Mouse (Mus musculus) forebrain, embryonic 15.5 days (tissue): ENCODE measurements around the gene Fam222a. TPM values are rescaled to one million over a fixed set of nuclear protein-coding genes. Genes with fewer than 3 reads are reported as not detected.

ENCODE experiments used
- ATAC-seq: fragments of 200-750 bp; cut with Nextera tagmentation; replicated peaks from 2 replicates; pipeline ENCODE4 v1.8.0; 2017; ENCODE audit warnings: mild to moderate bottlenecking, moderate TSS enrichment, moderate library complexity
- H3K27ac ChIP-seq: fragments of 300-500 bp; sonication (generic); replicated peaks from 2 replicates; pipeline ENCODE4 v1.5.1; 2015; ENCODE audit warnings: mild to moderate bottlenecking, inconsistent platforms
- H3K27me3 ChIP-seq: fragments of 300-500 bp; sonication (generic); 2 replicates; pipeline ENCODE4 v1.6.1; 2015; ENCODE audit warnings: inconsistent platforms
- H3K36me3 ChIP-seq: fragments of 300-500 bp; sonication (generic); 2 replicates; pipeline ENCODE4 v1.6.1; 2015; ENCODE audit warnings: mild to moderate bottlenecking, inconsistent platforms
- H3K4me1 ChIP-seq: fragments of 300-500 bp; sonication (generic); 2 replicates; pipeline ENCODE4 v1.6.1; 2015; ENCODE audit warnings: inconsistent platforms
- H3K4me2 ChIP-seq: fragments of 300-500 bp; sonication (generic); replicated peaks from 2 replicates; pipeline ENCODE4 v1.6.1; 2015; ENCODE audit warnings: mild to moderate bottlenecking, inconsistent platforms
- H3K4me3 ChIP-seq: fragments of 300-500 bp; sonication (generic); 2 replicates; pipeline ENCODE4 v1.5.1; 2015; ENCODE audit warnings: mild to moderate bottlenecking, inconsistent platforms
- H3K9ac ChIP-seq: fragments of 300-500 bp; sonication (generic); replicated peaks from 2 replicates; pipeline ENCODE4 v1.6.1; 2015; ENCODE audit warnings: mild to moderate bottlenecking, inconsistent platforms
- H3K9me3 ChIP-seq: fragments of 300-500 bp; sonication (generic); 2 replicates; pipeline ENCODE4 v1.6.1; 2016; ENCODE audit warnings: inconsistent platforms
- WGBS: fragments of 180-500 bp; shearing (Covaris S2); methylation state at CpG from one replicate; pipeline ENCODE4 v1.1.7; 2015; ENCODE audit warnings: mixed read lengths; 5-methylcytosine and 5-hydroxymethylcytosine counted together
- polyA plus RNA-seq: library from polyadenylated mRNA; unstranded; fragments of >200 nt; fragmentation: Nextera tagmentation; extraction: Ambion mirVana; gene quantifications from 2 replicates; pipeline ENCODE4 v1.2.1, GENCODE M21; 2015

Gene Fam222a
- polyA plus RNA-seq, 1 experiment from 2014 or later, result 5.2 TPM

DNA sequence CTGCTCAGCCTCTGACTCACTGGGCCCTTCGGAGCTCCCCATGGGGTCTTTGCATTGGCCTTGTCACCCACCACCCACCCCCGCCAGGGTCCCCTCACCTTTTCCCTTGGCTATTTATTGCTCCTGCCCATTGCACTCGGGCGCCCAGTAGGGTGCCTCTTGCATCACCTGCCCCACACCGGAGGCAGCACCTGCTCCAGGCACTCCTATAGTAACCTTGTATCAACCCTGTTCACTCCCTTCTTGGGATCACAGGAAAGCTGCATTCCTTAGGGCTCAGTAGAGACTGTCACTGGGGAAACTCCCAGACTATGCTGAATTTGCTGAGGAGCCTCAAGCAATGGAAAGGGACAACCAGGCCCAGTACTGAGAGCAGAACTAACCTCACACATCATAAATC is 6.9 kb upstream of the Fam222a start:
- ATAC-seq, result no peak
- Histone ChIP-seq H3K4me2 (no peak overlapping the region), H3K27ac (no peak overlapping the region), H3K4me1 (peaks cover 8% of the 10 kb centered on the region; the same call in 1 of the 2 replicates), H3K27me3 (peaks cover 3% of the 10 kb centered on the region; the same call in 1 of the 2 replicates), H3K4me3 (no peak overlapping the region), H3K36me3 (no peaks in the 10 kb centered on the region), H3K9ac (no peak overlapping the region), H3K9me3 (no peaks in the 10 kb centered on the region)
- 65% methylated on average over 5 of the region's 5 CpGs for WGBS

DNA sequence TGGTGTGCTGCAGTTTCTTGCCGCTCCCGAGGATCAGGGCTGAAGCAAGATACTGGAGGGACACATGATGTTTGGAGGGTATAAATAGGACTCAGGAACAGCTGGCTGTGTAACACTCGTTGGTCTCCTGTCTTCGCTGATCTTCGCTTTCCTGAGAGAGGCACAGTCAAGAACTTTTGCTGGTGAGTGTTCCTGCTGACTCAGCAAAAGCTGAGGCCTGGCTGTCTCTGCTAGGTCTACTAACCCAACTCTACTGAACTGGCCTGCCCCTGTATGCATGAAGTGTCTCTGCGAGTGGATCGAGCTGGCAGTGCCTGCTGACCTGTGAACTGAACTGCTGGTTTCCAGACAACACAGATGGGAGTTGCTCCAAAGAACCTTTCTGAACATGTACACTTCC is 3.8 kb upstream of the Fam222a start:
- Histone ChIP-seq H3K4me3 (no peak overlapping the region), H3K36me3 (no peaks in the 10 kb centered on the region), H3K27ac (no peak overlapping the region), H3K9me3 (no peaks in the 10 kb centered on the region), H3K27me3 (peaks cover 5% of the 10 kb centered on the region), H3K4me1 (peaks cover 20% of the 10 kb centered on the region), H3K4me2 (no peak overlapping the region), H3K9ac (no peak overlapping the region)
- no peak for ATAC-seq
- WGBS, result 94% methylated on average over 7 of the region's 7 CpGs

DNA sequence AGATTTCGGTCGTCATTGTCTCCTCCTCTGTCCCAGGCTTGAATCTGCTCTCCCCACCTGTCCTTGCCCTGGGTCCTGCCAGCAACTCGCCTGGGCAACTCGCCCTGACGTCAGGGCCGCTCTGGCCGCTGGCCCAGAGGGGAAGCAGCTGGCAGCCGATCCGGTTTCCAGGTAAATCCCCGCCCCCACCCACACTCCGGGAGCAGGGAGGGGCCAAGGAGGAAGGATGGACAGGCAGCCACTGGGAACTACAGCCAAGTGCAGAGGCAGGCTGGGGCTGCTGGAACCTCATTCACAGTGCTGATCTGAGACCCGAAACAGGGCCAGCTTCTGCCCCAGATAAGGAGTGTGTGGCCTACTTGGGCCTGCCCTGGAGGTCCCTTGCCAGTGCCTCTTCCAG is 2.5 kb upstream of the Fam222a start:
- no peak overlapping the region for H3K9ac ChIP-seq
- no peaks in the 10 kb centered on the region for H3K36me3 ChIP-seq
- no peak overlapping the region for H3K4me3 ChIP-seq
- peaks cover 7% of the 10 kb centered on the region for H3K27me3 ChIP-seq
- no peak overlapping the region for H3K27ac ChIP-seq
- peaks cover 30% of the 10 kb centered on the region for H3K4me1 ChIP-seq
- WGBS, result 14% methylated on average over 12 of the region's 12 CpGs
- H3K9me3 ChIP-seq, result no peaks in the 10 kb centered on the region
- no peak overlapping the region for H3K4me2 ChIP-seq
- no peak for ATAC-seq

DNA sequence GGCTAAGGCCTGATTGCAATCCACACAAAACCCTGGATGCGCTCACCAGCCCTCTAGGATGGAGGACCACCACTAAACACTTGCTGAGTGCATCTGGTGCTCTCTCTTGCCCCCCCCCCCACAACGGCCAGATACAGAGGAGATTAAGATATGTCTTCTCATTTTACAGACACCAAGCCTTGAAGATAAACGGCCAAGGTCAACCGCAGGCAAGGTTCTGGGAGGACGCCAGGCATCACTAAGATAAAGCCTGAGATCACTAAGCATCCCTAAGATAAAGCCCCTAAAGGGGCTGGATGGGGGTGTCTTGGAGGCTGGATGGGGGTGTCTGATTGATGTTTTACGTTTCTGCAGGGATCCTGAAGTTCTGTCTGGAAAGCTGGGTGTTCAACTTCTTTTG is 2.1 kb upstream of the Fam222a start:
- 80% methylated on average over 6 of the region's 6 CpGs for WGBS
- no peak overlapping the region for H3K9ac ChIP-seq
- ATAC-seq, result no peak

DNA sequence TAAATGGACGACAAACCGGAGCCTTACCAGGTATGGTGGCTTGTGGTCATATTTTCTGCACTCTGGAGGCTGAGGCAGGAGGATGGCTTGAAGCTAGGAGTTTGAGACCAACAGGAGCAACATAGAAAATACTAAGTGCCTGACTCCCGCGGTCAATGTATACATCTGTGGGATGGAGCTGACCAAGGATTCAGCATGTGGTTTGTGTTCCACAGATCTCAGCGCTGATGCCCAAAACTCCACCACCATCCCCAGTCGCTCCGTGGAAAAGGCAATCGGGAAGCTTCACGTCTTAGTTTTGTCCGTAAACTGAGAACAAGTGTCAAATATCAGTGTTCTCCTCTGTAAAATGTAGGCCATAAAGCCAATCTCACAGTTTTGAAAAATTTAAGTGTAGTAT is 1.4 kb upstream of the Fam222a start:
- H3K27ac ChIP-seq, result no peak overlapping the region
- H3K9me3 ChIP-seq, result no peaks in the 10 kb centered on the region
- H3K4me2 ChIP-seq, result no peak overlapping the region
- H3K4me3 ChIP-seq, result no peak overlapping the region
- peaks cover 40% of the 10 kb centered on the region for H3K4me1 ChIP-seq
- H3K9ac ChIP-seq, result no peak overlapping the region
- ATAC-seq, result no peak
- peaks cover 7% of the 10 kb centered on the region for H3K27me3 ChIP-seq
- no peaks in the 10 kb centered on the region for H3K36me3 ChIP-seq
- 89% methylated on average over 10 of the region's 10 CpGs for WGBS

More for the DNA sequence above, 2.1 kb upstream of the Fam222a start:
- Histone ChIP-seq H3K4me1 (peaks cover 35% of the 10 kb centered on the region), H3K27me3 (peaks cover 7% of the 10 kb centered on the region), H3K36me3 (no peaks in the 10 kb centered on the region), H3K4me3 (no peak overlapping the region), H3K27ac (no peak overlapping the region), H3K4me2 (no peak overlapping the region), H3K9me3 (no peaks in the 10 kb centered on the region)

DNA sequence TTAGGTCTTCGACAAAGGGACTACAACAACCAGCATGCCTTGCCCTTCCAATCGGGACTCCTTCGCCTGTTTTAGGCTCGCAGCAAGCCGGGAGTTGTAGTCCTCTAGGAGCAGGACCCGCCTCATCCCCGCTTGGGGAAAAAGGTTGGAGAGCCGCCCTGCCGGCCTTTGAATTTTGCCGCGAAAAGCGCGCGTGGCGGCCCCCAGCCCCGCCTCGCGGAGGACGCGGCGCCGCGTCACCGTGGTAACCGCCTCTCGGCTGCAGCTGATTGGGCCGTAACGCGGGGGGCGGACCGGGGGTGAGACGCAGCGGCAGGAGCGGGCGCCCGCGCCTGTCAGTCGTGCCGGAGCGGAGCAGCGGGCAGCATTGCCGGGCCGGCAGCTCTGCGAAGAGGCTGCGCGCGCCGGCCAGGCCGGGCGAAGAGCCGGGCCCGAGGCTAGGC is 720 bp upstream of the Fam222a start:
- Histone ChIP-seq H3K9ac (peak overlapping the region; percentile 69), H3K27me3 (peaks cover 8% of the 10 kb centered on the region), H3K9me3 (no peaks in the 10 kb centered on the region), H3K4me3 (peak overlapping the region; percentile 68), H3K4me1 (peaks cover 46% of the 10 kb centered on the region), H3K36me3 (no peaks in the 10 kb centered on the region), H3K4me2 (peak overlapping the region; percentile 80), H3K27ac (peak overlapping the region; percentile 85)
- peak; percentile 92 for ATAC-seq
- WGBS, result under 1% methylated on average over 36 of the region's 52 CpGs

DNA sequence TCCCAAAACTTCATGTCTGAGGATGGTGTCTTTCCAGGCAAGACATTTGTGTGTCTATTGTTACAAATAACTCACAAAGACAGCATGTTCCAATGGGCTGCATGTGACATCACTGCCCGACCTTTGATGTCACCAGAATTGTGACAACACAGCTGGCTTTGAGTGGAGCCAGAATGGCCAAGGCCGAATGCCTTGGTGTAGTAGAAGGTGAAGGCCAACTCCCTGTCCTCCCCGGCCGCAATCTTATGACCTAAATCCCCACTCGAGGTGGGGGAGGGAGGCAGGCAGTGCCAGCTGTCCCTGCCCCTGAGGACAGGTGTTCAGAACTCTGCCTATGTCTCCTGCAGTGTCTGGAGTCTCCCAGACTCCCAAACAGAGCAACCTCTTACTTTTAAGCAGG is 1.0 kb downstream of the Fam222a start:
- Histone ChIP-seq H3K36me3 (no peaks in the 10 kb centered on the region), H3K4me3 (peak overlapping the region; percentile 68), H3K9me3 (no peaks in the 10 kb centered on the region), H3K9ac (peak overlapping the region; percentile 69), H3K4me2 (peak overlapping the region; percentile 80), H3K27ac (no peak overlapping the region), H3K27me3 (peaks cover 21% of the 10 kb centered on the region), H3K4me1 (peaks cover 63% of the 10 kb centered on the region)
- 17% methylated on average over 5 of the region's 5 CpGs for WGBS
- no peak for ATAC-seq

DNA sequence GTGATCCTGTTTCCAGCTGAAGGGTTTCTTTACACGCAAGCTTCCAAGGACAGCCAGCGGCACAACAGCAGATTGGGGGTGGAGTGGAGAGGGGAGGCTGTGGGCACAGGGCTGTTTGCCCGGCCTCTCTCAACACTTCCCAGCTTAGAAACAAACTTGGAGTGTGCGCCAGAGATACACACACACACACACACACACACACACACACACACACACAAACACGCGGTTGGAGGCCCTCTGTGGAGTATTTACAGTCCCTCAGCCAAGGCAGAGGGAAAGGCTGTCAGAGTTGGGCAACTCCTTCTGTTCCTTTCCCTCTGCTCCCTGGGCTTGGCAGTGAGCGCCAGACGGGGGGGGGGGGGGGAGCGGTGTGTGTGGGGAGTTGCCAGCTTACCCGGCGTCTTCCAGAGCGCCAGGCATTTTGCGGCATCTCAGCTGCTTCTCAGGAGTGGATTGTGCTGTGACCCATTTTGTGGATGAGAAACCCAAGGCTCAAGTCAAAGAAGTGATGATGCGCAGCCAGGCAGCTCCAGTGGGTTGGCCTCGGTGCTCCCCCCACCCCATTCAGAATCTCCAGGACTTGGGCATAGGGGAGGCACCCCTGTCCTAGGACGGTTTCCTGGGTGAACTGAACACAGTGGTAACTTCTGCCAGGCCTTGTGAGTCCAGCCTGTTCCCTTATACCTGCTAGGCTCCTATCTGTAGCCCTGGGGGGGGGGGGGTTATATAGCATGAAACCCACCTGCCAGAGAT is 2.3 kb downstream of the Fam222a start:
- H3K9ac ChIP-seq, result peak overlapping the region; percentile 69; the same call in 1 of the 2 replicates
- peaks cover 74% of the 10 kb centered on the region for H3K4me1 ChIP-seq
- H3K4me2 ChIP-seq, result peak overlapping the region; percentile 80
- peaks cover 32% of the 10 kb centered on the region for H3K27me3 ChIP-seq
- peak overlapping the region; percentile 68 for H3K4me3 ChIP-seq
- ATAC-seq, result peak; percentile 42
- no peaks in the 10 kb centered on the region for H3K9me3 ChIP-seq
- WGBS, result 8% methylated on average over 14 of the region's 16 CpGs
- H3K27ac ChIP-seq, result no peak overlapping the region
- no peaks in the 10 kb centered on the region for H3K36me3 ChIP-seq

DNA sequence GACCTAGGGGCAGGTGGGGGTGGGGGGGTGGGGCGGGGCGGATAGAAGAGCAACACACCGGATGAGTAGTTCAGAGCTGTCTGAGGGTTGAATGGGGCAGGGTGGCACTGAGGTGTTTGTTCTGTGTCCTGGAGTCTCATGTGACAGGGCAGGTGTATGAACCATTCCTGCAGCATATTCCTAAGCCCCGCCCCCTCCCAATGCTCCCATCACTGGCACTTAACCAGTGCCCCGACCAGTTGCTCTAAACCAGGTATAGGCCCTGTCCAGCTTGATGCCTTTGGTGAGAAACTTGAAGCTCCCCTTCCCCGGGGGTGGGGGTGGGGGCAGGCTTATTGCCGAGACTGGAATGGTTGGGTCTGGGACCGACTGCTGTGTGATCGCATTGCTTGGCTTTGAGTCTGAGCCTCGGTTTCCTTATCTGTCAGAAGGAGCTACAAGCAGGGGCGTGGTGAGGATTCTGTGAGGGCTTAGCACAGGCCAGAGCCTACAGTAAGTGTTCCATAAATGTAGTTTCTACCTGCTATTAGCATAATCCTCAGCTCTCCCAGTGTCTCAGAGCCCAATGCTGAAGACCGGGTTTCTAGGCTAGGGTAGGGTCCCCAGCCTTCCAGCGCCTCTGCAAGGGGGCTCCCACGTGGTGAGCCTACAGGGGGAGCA is 3.1 kb downstream of the Fam222a start:
- 1% methylated on average over 14 of the region's 14 CpGs for WGBS
- Histone ChIP-seq H3K4me2 (peak overlapping the region; percentile 56), H3K4me1 (peaks cover 78% of the 10 kb centered on the region), H3K9me3 (no peaks in the 10 kb centered on the region), H3K27me3 (peaks cover 32% of the 10 kb centered on the region), H3K4me3 (peak overlapping the region; percentile 68), H3K9ac (peak overlapping the region; percentile 47), H3K27ac (peak overlapping the region; percentile 82), H3K36me3 (no peaks in the 10 kb centered on the region)
- ATAC-seq, result no peak

DNA sequence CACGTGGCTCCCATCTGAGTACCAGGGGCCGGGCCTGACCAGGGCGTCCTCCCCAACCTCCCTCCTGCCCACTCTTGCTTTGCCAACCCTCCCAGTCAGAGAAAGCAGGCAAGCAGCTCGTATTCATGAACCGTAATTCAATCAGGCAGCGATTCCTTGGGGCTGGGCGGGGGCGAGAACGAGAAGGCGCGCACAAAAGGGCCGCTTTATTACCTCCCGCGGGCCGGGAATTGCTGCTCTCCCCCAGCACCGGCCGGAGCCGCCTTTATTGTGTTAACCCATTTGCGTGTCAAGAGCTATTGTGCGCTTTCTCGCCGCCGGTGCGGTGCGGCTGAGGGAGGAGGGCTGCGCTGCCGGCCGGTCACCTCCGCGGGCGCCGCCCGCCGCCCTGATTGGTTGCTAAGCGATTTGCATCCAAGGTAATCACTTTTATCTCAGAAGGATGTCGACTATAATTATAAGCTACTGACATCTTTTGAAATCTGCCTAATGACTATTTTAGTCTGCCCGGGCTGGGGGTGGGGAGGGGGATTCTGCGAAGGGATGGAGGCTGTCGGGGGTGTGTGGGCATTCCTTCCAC is 3.7 kb downstream of the Fam222a start:
- WGBS, result 0% methylated on average over 39 of the region's 39 CpGs

DNA sequence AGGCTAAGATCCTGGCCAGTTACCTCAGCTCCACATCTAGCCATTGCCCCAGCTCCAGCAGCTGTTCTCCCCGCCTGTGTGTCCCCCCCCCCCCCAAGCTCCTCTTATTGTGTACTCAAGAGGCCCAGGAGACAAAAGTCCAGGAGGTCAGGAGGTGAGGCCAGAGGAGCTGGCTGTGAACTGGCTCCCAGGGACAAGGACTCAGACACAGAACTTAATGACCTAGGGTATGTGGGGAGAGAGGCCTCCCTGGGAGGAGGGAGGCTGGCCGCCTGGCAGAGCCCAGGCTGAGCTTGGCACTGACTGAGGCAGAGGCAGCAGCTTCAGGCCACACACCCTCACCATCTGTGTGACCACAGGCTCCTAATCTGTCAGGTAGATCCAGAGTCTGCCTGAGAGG is 5.2 kb downstream of the Fam222a start:
- Histone ChIP-seq H3K9ac (no peak overlapping the region), H3K27ac (no peak overlapping the region)
- 17% methylated on average over 2 of the region's 2 CpGs for WGBS

More for the DNA sequence above, 3.7 kb downstream of the Fam222a start:
- no peaks in the 10 kb centered on the region for H3K36me3 ChIP-seq
- ATAC-seq, result no peak
- peak overlapping the region; percentile 68 for H3K4me3 ChIP-seq
- H3K4me1 ChIP-seq, result peaks cover 85% of the 10 kb centered on the region
- H3K9me3 ChIP-seq, result no peaks in the 10 kb centered on the region
- H3K27ac ChIP-seq, result peak overlapping the region; percentile 82
- peak overlapping the region; percentile 56 for H3K4me2 ChIP-seq
- peak overlapping the region; percentile 47 for H3K9ac ChIP-seq
- peaks cover 32% of the 10 kb centered on the region for H3K27me3 ChIP-seq

DNA sequence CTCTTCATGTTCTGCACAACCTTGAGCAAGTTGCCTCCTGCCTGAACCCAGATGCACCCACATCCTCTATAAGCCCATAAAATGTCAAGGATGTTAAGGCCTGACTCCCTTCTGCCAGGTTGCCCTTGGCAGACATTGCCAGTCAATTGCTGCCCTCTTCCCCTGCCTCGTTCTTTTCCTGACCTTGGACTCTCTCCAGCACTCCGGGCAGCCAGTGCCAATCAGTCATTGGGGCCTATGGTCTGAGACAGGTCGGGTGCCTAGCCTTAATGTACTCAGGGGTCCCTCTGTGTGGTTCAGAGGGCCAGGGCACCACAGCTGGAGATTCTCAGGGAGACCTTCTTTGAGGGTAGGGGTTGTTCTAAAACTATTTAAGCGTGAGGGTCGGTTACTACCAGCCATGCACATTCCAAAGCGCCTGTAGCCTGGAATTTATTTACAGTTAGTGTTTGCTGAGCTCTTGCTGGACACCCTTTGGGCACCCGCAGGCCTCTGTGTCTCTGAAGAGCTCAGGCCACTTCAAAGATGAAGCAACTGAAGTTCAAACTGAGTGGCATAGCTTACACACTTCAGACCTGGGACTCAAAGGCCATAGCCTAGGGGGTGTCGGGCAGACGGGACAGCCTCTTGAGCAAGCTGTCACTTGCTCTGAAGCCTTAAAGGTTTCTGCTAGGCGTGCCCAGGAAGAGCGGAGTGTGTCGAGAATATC is 6.3 kb downstream of the Fam222a start:
- WGBS, result 60% methylated on average over 12 of the region's 12 CpGs
- ATAC-seq, result no peak
- H3K4me3 ChIP-seq, result no peak overlapping the region
- H3K9ac ChIP-seq, result no peak overlapping the region
- H3K9me3 ChIP-seq, result no peaks in the 10 kb centered on the region
- peak overlapping the region; percentile 23 for H3K4me2 ChIP-seq
- no peak overlapping the region for H3K27ac ChIP-seq
- H3K4me1 ChIP-seq, result peaks cover 96% of the 10 kb centered on the region
- H3K36me3 ChIP-seq, result no peaks in the 10 kb centered on the region
- H3K27me3 ChIP-seq, result peaks cover 40% of the 10 kb centered on the region

More for the DNA sequence above, 5.2 kb downstream of the Fam222a start:
- Histone ChIP-seq H3K4me1 (peaks cover 98% of the 10 kb centered on the region), H3K4me2 (peak overlapping the region; percentile 56), H3K4me3 (no peak overlapping the region), H3K27me3 (peaks cover 38% of the 10 kb centered on the region), H3K36me3 (no peaks in the 10 kb centered on the region), H3K9me3 (no peaks in the 10 kb centered on the region)
- ATAC-seq, result no peak
